Mouse (Mus musculus): ENCODE data around the gene Kdm4b. TPM values are rescaled to one million over a fixed set of nuclear protein-coding genes. Genes with fewer than 3 reads are reported as not detected.

Kdm4b gene
- polyA plus RNA-seq, 1 experiment from 2014 or later, result 33.5 TPM

DNA sequence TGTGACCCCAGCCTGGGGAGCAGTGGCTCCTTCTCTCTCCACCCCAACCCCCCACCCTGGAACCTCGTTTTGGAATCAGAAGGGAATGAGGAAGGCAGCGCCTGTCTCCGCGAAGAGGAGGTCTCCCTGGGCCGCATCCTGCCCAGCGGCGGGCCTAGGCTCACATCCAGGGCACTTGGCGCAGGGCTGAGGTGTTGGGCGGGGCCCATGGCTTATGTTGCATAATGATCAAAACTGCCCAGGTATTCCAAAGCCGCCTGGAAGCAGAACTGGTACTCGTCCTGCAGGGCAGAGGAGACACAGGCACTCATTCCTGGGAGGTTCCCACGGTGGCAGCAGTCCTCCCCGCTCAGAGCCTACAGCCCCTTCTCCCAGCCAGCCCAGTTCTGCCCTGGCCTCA is 87.3 kb downstream of the Kdm4b start:
- no peaks in the 10 kb centered on the region for H3K9me3 ChIP-seq (ENCODE audit: control insufficient read depth, low read length)

DNA sequence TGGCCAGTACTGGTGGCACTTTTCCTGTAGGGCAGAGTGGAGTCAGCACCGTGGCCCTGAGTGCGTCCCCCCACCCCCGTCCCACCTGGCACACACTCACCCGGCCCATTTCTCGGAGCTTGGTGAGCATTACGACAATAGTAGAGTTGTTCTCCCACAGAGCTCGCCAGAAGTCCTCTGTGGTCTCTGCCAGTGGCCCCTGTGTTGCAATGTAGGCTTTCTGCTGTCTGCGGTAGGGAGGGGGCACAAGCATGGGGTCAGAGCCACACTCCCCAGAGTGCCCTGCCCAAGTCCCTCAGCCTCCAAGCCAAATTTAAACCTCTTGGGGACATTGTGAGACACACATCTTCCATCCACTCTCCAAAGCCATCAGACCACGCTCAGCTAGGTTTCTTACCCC is 88.9 kb downstream of the Kdm4b start:
- no peak for ATAC-seq (replicated peaks; ENCODE audit: low FRiP score, low TSS enrichment, low read depth)
- H3K27ac ChIP-seq (ENCODE audit: low read depth), result no peak overlapping the region
- no peak overlapping the region for H3K4me3 ChIP-seq (ENCODE audit: low read depth, low read length)
- DNase-seq (ENCODE audit: low spot score), result no peak
- H3K9ac ChIP-seq (ENCODE audit: low read length), result no peak overlapping the region
- 94% methylated on average over 9 of the region's 9 CpGs for WGBS
- H3K4me1 ChIP-seq (replicated peaks; ENCODE audit: control insufficient read depth, insufficient read depth, low read length), result peaks cover 3% of the 10 kb centered on the region; the same call in 1 of the 2 replicates
- H3K4me2 ChIP-seq (ENCODE audit: low read length), result no peak overlapping the region
- no peaks in the 10 kb centered on the region for H3K27me3 ChIP-seq (replicated peaks; ENCODE audit: control insufficient read depth, insufficient read depth, low read length)
- H3K9me3 ChIP-seq (ENCODE audit: control insufficient read depth, low read length), result no peaks in the 10 kb centered on the region
- H3K36me3 ChIP-seq (ENCODE audit: control insufficient read depth, insufficient read depth, low read length), result peaks cover 91% of the 10 kb centered on the region

More for the DNA sequence above, 87.3 kb downstream of the Kdm4b start:
- H3K27ac ChIP-seq (ENCODE audit: low read depth), result no peak overlapping the region
- H3K4me2 ChIP-seq (ENCODE audit: low read length), result no peak overlapping the region
- H3K36me3 ChIP-seq (ENCODE audit: control insufficient read depth, insufficient read depth, low read length), result peaks cover 74% of the 10 kb centered on the region
- 83% methylated on average over 13 of the region's 13 CpGs for WGBS
- H3K27me3 ChIP-seq (replicated peaks; ENCODE audit: control insufficient read depth, insufficient read depth, low read length), result no peaks in the 10 kb centered on the region
- DNase-seq (ENCODE audit: low spot score) (no peak), ATAC-seq (replicated peaks; ENCODE audit: low FRiP score, low TSS enrichment, low read depth) (no peak)
- no peak overlapping the region for H3K4me3 ChIP-seq (ENCODE audit: low read depth, low read length)
- no peak overlapping the region for H3K9ac ChIP-seq (ENCODE audit: low read length)
- peaks cover 9% of the 10 kb centered on the region for H3K4me1 ChIP-seq (replicated peaks; ENCODE audit: control insufficient read depth, insufficient read depth, low read length)

DNA sequence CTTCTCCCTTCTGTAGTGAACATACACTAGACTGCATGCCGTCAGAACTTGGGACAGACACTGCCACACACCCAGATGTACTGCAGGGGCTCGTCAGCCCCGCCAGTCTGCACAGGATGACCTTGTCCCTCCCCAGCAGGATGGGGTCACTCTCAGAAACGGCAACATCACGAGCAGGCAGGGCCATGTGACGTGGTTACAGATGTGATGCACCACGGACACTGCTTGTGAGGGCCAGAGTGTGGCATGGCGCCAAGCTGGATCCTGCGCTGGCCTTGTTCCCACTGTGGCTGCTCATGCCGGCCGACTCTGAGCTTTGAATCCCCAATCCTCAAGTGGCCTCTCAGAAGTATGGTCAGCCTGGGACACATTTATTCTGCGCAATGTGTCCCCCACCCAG is 92.4 kb downstream of the Kdm4b start:
- 79% methylated on average over 12 of the region's 12 CpGs for WGBS

DNA sequence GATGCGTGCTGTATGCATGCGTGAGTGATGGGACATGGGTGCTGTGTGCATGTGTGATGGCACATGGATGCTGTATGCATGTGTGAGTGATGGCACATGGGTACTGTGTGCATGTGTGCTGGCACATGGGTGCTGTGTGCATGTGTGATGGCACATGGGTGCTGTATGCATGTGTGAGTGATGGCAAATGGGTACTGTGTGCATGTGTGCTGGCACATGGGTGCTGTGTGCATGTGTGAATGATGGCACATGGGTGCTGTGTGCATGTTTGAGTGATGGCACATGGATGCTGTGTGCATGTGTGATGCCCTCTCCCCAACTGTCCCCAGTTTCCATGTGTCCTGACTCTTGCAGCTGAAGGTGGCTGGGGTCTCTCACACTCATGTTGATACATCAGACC is 94.2 kb downstream of the Kdm4b start:
- Histone ChIP-seq H3K27ac (ENCODE audit: low read depth) (no peak overlapping the region), H3K4me1 (replicated peaks; ENCODE audit: control insufficient read depth, insufficient read depth, low read length) (no peaks in the 10 kb centered on the region), H3K4me2 (ENCODE audit: low read length) (no peak overlapping the region), H3K9me3 (ENCODE audit: control insufficient read depth, low read length) (no peaks in the 10 kb centered on the region), H3K9ac (ENCODE audit: low read length) (no peak overlapping the region), H3K27me3 (replicated peaks; ENCODE audit: control insufficient read depth, insufficient read depth, low read length) (no peaks in the 10 kb centered on the region), H3K4me3 (ENCODE audit: low read depth, low read length) (no peak overlapping the region), H3K36me3 (ENCODE audit: control insufficient read depth, insufficient read depth, low read length) (peaks cover 96% of the 10 kb centered on the region)
- no peak for ATAC-seq (replicated peaks; ENCODE audit: low FRiP score, low TSS enrichment, low read depth)
- WGBS, result 100% methylated on average over 2 of the region's 2 CpGs
- DNase-seq (ENCODE audit: low spot score), result no peak

More for the DNA sequence above, 92.4 kb downstream of the Kdm4b start:
- ATAC-seq (replicated peaks; ENCODE audit: low FRiP score, low TSS enrichment, low read depth) (no peak), DNase-seq (ENCODE audit: low spot score) (no peak)
- Histone ChIP-seq H3K4me1 (replicated peaks; ENCODE audit: control insufficient read depth, insufficient read depth, low read length) (no peaks in the 10 kb centered on the region), H3K4me2 (ENCODE audit: low read length) (no peak overlapping the region), H3K27me3 (replicated peaks; ENCODE audit: control insufficient read depth, insufficient read depth, low read length) (no peaks in the 10 kb centered on the region), H3K36me3 (ENCODE audit: control insufficient read depth, insufficient read depth, low read length) (peaks cover 97% of the 10 kb centered on the region), H3K9me3 (ENCODE audit: control insufficient read depth, low read length) (no peaks in the 10 kb centered on the region), H3K27ac (ENCODE audit: low read depth) (no peak overlapping the region), H3K4me3 (ENCODE audit: low read depth, low read length) (no peak overlapping the region), H3K9ac (ENCODE audit: low read length) (no peak overlapping the region)

DNA sequence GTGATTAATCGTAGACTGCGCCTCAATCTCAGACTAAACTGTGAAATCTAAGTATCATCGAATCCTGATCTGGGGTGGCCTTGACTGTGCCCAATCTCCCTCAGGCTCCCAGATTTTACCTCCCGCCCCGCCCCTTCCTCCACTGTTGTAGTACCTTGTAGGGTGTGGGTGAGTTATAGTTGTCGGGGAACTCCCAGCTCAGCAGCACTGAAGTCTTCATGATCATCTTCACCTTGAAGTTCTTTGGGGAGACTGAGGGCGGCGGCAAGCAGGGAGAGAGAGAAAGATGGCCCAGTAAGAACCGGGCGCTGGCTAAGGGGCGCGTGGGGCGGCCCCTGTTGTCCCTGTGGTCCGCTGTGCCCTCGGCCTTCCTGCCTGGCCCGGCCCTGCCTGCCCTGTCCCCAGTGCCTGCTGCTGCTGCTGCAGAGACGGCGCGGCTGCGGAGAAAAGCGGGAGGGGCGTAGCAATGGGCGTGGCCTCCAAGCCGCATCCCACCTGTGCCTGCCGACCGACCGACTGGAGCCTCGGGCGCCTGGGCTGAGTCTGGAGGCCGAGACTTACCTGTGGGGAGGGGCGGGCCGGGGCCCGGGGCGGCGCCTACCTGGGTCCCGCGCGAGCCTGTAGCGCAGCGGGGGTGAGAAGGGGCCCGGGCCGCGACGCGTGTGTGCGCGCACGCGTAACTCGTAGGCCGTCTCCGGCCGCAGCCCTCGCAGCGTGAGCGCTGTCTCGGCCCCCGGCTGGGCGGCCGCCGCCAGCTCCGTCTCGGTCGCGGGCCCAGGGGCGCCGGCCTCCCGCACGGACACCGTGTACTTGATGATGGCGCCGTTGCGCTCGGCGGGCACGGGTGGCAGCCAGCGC is 99.1 kb downstream of the Kdm4b start:
- WGBS, result 18% methylated on average over 47 of the region's 77 CpGs
- Histone ChIP-seq H3K4me2 (ENCODE audit: low read length) (peak overlapping the region; percentile 68), H3K4me3 (ENCODE audit: low read depth, low read length) (peak overlapping the region; percentile 42), H3K9ac (ENCODE audit: low read length) (peak overlapping the region; percentile 55), H3K4me1 (replicated peaks; ENCODE audit: control insufficient read depth, insufficient read depth, low read length) (peaks cover 6% of the 10 kb centered on the region), H3K27ac (ENCODE audit: low read depth) (peak overlapping the region; percentile 33; the same call in 1 of the 2 replicates), H3K27me3 (replicated peaks; ENCODE audit: control insufficient read depth, insufficient read depth, low read length) (no peaks in the 10 kb centered on the region), H3K9me3 (ENCODE audit: control insufficient read depth, low read length) (no peaks in the 10 kb centered on the region), H3K36me3 (ENCODE audit: control insufficient read depth, insufficient read depth, low read length) (peaks cover 75% of the 10 kb centered on the region)
- peak; percentile 85 for DNase-seq (ENCODE audit: low spot score)
- peak; percentile 89 for ATAC-seq (replicated peaks; ENCODE audit: low FRiP score, low TSS enrichment, low read depth)

GRCm38 (mm10) chr17:56425584-56425914 is 99.7 kb downstream of the Kdm4b start:
- DNase-seq (ENCODE audit: low spot score) (peak; percentile 89), ATAC-seq (replicated peaks; ENCODE audit: low FRiP score, low TSS enrichment, low read depth) (peak; percentile 86)
- Histone ChIP-seq H3K4me3 (ENCODE audit: low read depth, low read length) (peak overlapping the region; percentile 42), H3K36me3 (ENCODE audit: control insufficient read depth, insufficient read depth, low read length) (peaks cover 69% of the 10 kb centered on the region), H3K27ac (ENCODE audit: low read depth) (peak overlapping the region; percentile 33; the same call in 1 of the 2 replicates), H3K27me3 (replicated peaks; ENCODE audit: control insufficient read depth, insufficient read depth, low read length) (no peaks in the 10 kb centered on the region), H3K9ac (ENCODE audit: low read length) (peak overlapping the region; percentile 55), H3K4me1 (replicated peaks; ENCODE audit: control insufficient read depth, insufficient read depth, low read length) (peaks cover 6% of the 10 kb centered on the region), H3K4me2 (ENCODE audit: low read length) (peak overlapping the region; percentile 68), H3K9me3 (ENCODE audit: control insufficient read depth, low read length) (no peaks in the 10 kb centered on the region)
- WGBS, result 2% methylated on average over 43 of the region's 47 CpGs

- Histone ChIP-seq H3K36me3 (ENCODE audit: control insufficient read depth, insufficient read depth, low read length) (peaks cover 65% of the 10 kb centered on the region), H3K9ac (ENCODE audit: low read length) (peak overlapping the region; percentile 55), H3K27me3 (replicated peaks; ENCODE audit: control insufficient read depth, insufficient read depth, low read length) (no peaks in the 10 kb centered on the region), H3K27ac (ENCODE audit: low read depth) (peak overlapping the region; percentile 6; the same call in 1 of the 2 replicates), H3K4me1 (replicated peaks; ENCODE audit: control insufficient read depth, insufficient read depth, low read length) (peaks cover 6% of the 10 kb centered on the region), H3K4me3 (ENCODE audit: low read depth, low read length) (peak overlapping the region; percentile 42), H3K9me3 (ENCODE audit: control insufficient read depth, low read length) (no peaks in the 10 kb centered on the region), H3K4me2 (ENCODE audit: low read length) (peak overlapping the region; percentile 68)
- DNase-seq (ENCODE audit: low spot score) (no peak), ATAC-seq (replicated peaks; ENCODE audit: low FRiP score, low TSS enrichment, low read depth) (no peak)
- 33% methylated on average over 3 of the region's 3 CpGs for WGBS
Measured at GRCm38 (mm10) chr17:56425941-56426340, 100.1 kb downstream of the Kdm4b start.

GRCm38 (mm10) chr17:56427857-56428256 is 102.0 kb downstream of the Kdm4b start:
- 82% methylated on average over 28 of the region's 28 CpGs for WGBS
- peaks cover 65% of the 10 kb centered on the region for H3K36me3 ChIP-seq (ENCODE audit: control insufficient read depth, insufficient read depth, low read length)
- no peak overlapping the region for H3K27ac ChIP-seq (ENCODE audit: low read depth)
- H3K9me3 ChIP-seq (ENCODE audit: control insufficient read depth, low read length), result no peaks in the 10 kb centered on the region
- H3K4me1 ChIP-seq (replicated peaks; ENCODE audit: control insufficient read depth, insufficient read depth, low read length), result peaks cover 6% of the 10 kb centered on the region
- H3K27me3 ChIP-seq (replicated peaks; ENCODE audit: control insufficient read depth, insufficient read depth, low read length), result no peaks in the 10 kb centered on the region
- no peak overlapping the region for H3K4me3 ChIP-seq (ENCODE audit: low read depth, low read length)
- H3K9ac ChIP-seq (ENCODE audit: low read length), result no peak overlapping the region
- no peak overlapping the region for H3K4me2 ChIP-seq (ENCODE audit: low read length)
- no peak for ATAC-seq (replicated peaks; ENCODE audit: low FRiP score, low TSS enrichment, low read depth)
- DNase-seq (ENCODE audit: low spot score), result no peak

DNA sequence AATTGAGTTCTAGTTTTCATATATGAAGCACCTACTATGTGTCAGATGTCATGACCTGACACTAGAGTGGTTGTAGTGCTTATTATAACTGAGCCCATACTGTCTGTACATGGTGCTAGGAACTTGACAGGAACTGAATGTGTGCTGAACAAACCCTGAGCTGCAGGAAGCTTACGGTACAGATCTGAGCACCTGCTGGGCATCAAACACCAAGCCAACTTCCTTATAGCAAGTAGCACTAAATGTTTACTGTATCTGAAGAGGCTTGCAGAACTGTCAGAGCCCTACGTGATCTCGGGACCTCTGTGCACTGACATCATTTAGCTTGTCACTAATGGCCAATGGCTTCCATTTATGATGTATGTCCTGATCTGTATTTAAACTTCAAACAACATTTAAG is 105.7 kb downstream of the Kdm4b start:
- 72% methylated on average over 3 of the region's 3 CpGs for WGBS
- no peaks in the 10 kb centered on the region for H3K27me3 ChIP-seq (replicated peaks; ENCODE audit: control insufficient read depth, insufficient read depth, low read length)
- H3K36me3 ChIP-seq (ENCODE audit: control insufficient read depth, insufficient read depth, low read length), result peaks cover 77% of the 10 kb centered on the region
- H3K4me3 ChIP-seq (ENCODE audit: low read depth, low read length), result no peak overlapping the region
- H3K9ac ChIP-seq (ENCODE audit: low read length), result no peak overlapping the region
- DNase-seq (ENCODE audit: low spot score), result no peak
- H3K27ac ChIP-seq (ENCODE audit: low read depth), result no peak overlapping the region
- H3K4me2 ChIP-seq (ENCODE audit: low read length), result no peak overlapping the region
- H3K4me1 ChIP-seq (replicated peaks; ENCODE audit: control insufficient read depth, insufficient read depth, low read length), result no peaks in the 10 kb centered on the region
- no peaks in the 10 kb centered on the region for H3K9me3 ChIP-seq (ENCODE audit: control insufficient read depth, low read length)
- no peak for ATAC-seq (replicated peaks; ENCODE audit: low FRiP score, low TSS enrichment, low read depth)
